17 mouse cellular contexts compared by ENCODE assay signal in the genomic region with DNA sequence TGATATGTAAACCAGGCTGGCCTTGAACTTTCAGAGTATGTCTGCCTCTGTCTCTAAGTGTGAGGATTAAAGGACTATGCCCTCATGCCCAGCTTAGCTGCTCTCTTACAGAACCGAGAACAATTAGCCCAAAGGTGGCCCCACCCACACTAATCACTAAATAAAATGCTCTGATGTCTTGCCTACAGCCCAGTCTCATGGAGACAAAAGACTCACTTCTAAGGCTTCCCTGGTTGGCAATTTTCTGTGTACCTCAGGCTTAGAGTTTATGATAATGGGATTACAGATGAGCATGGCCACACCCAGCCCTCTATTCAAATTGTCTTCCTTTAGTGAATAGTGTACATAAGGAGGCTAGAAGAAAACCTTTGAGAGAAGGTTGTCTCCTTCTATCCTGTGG.
"Had no signal": no experiment of that assay in that cellular context is flagged by ENCODE, and none has a peak within 500 bp of the region (broad histone marks: within the 10 kb centered on the region; RNA-seq: fewer than 3 reads in every experiment).

No protein-coding gene starts in this region.

- H3K27ac ChIP-seq: limb, embryonic 15.5 days; liver, embryonic 12.5 days; neural tube, embryonic 13.5 days had no signal

- H3K9ac ChIP-seq: limb, embryonic 15.5 days; liver, embryonic 12.5 days; lung, embryonic 14.5 days; neural tube, embryonic 13.5 days had no signal

- H3K36me3 ChIP-seq: limb, embryonic 15.5 days; liver, embryonic 12.5 days; neural tube, embryonic 13.5 days had no signal

- ATAC-seq: intestine, postnatal 0 days; liver, embryonic 12.5 days; midbrain, embryonic 16.5 days had no signal

- H3K4me1 ChIP-seq: neural tube, embryonic 13.5 days had no signal

- H3K27me3 ChIP-seq: limb, embryonic 15.5 days; neural tube, embryonic 13.5 days had no signal

- H3K9me3 ChIP-seq: limb, embryonic 15.5 days; liver, embryonic 12.5 days; neural tube, embryonic 13.5 days had no signal

- DNase-seq: kidney, adult 8-10 months; kidney, postnatal 25 days; layer of hippocampus, adult 9-11 months; layer of hippocampus, postnatal 36 days; lung, embryonic 14.5 days; lung, postnatal 10 days; lung, postnatal 4 days; retina, postnatal 1 day; right cerebral cortex, postnatal 4 days; thymus, adult 18-20 months; thymus, postnatal 14 days had no signal

- H3K4me3 ChIP-seq: limb, embryonic 15.5 days; liver, embryonic 12.5 days; neural tube, embryonic 13.5 days had no signal

- H3K4me2 ChIP-seq: limb, embryonic 15.5 days; liver, embryonic 12.5 days; lung, embryonic 14.5 days; midbrain, embryonic 11.5 days; neural tube, embryonic 13.5 days had no signal
